Mouse (Mus musculus) embryo, embryonic 11.5 days (tissue): ENCODE data around the gene Pttg1.

Experiments used
- DNase-seq: peaks from one replicate; pipeline ENCODE4 v3.0.0-alpha.2; 2012; ENCODE audit warnings: low read depth, low spot score

Pttg1 gene

DNA sequence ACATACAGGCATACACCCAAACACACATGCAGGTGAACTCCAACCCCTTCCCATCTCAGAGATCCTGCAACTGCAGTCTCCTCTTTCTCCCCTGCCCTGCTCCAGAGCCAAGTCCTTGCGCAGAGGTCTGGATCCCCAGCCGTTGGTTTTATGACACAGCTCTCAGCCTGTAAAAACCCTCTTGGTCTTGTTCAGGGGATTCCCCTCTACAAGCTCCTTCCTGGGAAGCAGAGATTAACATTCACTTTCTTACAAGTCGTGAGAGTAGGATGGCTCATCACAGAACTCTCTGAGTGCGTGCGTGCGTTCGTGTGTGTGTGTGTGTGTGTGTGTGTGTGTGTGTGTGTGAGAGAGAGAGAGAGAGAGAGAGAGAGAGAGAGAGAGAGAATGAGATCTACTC is 15.8 kb downstream of the Pttg1 start:
- DNase-seq: no peak

DNA sequence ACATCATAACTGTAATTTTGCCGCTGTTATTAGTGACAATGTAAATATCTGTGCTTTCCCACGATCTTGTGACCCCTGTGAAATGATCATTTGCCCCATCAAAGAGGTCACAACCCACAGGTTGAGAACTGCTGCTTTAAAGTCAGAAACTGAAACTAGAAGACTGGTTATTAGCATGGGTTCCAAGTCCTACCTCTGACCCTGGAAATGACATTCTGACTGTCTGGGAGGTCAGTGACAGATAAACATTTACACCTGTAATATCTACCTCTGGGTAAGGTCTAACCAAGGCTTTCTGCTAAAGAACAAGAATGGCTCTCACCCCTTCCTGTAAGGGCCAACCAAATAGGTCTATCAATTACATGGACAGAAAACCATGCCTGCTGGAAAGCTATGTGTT is 17.2 kb downstream of the Pttg1 start:
- DNase-seq: no peak

DNA sequence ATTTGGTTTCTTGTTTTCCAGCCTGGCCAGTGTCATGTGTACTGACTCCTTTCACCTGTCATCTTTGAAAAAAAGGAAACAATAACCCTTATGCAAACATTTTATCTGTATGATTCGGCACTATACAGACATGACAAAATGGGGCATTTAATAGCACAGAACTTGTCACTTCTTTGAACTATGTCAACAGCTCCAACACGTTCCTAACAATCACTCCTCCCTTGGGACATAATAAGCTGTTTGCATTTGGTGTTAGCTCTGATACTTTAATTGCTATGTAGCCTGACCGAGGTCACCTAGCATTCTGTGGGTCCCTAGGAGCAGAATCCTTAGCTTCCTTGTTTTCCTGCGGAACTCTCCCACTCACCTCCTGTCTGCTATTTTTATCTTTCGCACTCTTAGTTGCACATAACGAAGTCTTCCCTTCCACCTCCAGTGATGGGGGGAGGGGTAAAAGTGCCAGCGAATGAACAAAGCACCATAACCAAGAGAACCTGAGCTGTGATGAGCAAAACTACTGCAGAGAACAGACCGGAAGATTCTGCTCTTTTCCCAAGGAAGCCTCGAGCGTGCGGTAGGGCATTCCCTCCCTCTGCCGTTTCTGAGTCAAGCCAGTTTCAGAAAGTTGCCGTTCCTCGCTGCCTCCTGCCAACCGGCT is 21.8 kb downstream of the Pttg1 start:
- DNase-seq: no peak

DNA sequence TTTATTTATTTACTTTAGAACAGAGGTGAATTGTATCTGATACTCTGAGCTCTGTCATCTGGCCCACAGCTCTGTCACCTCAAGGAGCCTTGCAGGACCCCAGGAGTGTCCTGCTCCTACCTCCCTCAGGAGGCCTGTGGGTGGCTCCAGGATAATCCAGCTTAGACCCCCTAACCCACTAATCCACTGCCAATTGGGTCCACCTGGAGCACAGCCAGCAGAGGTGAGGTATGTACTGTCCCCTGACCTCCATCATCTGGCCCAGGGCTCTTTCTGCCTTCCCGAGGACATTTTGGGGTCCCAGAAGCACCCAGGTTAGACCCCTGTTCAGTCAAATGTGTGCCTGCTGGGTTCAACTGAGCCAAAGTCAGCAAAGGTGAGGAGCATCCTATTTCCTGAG is 25.9 kb downstream of the Pttg1 start:
- no peak for DNase-seq

DNA sequence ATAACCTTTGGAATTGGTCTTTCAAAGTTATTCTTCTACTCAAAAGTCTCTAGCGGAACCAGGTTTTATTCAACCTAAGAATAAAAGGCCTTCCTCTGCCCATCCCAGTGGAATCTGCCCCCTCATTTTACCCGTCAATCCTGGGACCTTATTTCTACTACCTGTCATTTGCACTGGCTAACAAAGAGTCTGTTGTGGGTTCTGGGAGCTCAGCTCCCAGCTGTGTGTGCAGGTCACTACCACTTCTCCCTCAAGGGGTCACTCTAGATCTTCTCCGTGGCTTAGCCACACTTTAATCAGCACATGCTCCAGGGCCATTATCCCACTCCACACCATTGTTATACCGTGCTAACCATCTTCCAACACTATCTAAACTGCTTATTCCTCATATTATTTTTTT is 26.8 kb downstream of the Pttg1 start:
- DNase-seq: no peak

DNA sequence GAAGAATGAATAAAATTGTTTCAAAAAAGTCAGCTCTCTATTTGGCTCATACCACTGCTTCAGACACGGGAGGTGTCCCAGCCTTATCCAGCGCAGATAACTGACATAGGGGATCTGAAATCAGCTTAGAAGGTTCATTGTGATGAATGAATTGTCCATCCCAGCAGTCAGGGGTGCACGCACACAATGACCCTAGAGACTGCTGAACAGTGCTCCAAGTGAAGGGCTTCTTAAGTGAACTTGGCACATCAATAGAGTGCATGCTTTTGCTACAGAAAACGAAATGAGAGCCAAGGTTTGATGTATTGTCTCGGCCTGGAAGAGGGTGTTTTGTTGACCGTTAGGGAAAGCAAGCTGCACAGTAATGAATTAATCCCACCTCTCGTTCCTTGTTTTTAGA is 29.4 kb downstream of the Pttg1 start:
- DNase-seq: no peak

DNA sequence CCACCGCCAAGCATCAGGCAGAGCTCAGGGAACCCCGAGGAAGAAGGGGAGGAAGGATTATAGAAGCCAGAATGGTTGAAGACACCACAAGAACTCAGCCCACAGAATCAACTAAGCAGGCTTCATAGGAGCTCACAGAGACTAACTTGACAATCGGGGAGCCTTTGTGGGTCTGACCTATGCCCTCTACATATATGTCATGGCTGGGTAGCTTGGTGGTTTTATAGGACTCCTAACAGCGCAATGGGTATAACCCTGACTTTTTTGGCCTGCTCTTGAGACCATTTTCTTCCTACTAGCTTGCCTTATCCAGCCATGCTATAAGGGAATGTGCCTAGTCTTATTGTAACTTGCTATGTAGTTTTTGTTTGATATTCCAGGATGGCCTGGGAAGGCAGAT is 29.8 kb downstream of the Pttg1 start:
- no peak for DNase-seq

DNA sequence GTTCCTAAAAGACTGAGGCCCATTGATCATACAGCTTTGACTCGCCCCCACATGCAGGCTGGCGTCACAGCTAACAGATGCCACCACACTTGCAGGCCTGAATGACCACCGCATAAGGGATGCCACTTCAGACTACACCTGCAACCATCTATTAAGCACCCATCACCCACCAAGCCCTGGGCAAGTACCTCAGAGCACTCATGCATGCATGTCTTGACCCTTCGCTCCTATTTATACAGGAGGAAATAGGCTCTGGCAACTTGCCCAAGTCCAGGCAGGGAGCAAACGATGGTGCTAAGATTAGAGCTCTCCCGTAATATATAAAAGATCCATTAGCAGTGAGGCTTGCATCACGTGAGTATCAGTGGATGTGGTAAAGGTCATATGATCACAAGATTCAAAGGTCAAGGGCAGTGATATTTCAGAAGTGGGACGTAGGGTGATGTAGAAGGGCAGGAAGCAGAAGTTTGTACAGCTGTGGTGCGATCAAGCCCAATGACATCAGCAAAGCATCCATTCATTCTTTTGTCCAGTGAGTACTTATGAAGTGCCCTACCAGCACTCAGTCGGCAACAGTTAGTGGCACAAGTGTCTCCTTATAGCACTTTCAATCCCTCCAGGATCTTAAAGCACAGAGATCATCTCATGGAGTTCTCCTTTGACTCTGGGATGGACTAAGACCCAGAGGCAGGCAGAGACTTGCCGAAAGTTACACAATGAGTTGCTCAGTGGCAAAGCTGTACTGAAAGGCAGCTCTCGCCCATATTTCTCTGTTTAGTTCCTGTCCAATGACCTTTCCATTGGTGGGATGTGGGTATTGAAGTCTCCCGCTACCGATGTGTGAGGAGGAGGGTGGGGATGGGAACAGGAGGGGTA is 30.7 kb downstream of the Pttg1 start:
- no peak for DNase-seq

DNA sequence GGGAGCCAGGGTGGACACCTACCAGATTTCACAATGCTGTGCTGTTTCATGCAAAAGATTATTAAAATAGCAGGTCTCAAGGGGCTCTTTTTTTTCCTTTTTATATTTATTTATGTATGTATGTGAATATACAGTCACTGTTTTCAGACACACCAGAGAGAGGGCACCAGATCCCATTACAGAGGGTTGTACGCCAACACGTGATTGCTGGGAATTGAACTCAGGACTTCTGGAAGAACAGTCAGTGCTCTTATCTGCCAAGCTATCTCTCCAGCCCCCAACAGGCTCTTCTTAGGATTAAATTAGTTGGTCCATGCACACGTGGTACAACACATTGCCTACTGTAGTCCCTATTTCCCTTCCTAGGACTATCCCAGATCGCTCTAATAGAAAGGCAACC is 32.7 kb downstream of the Pttg1 start:
- DNase-seq: no peak

DNA sequence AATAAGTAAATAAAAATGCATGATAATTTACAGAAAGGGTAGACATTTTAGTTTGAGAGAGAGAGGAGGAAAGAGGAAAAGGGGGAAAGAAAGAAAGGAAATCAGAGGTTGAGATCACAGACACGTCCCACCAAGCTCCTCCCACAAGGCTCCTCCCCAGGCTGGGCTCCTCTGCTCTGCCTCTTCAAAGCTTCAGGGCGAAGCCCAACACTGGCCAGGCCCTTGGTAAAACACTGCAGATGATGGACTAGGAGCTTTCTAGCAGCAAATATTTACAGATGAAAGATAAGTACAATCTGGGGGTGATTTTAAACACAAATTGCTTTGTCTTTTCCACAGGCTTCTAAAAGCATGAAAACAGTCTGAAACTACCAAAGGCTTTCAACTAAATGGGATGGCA is 33.3 kb downstream of the Pttg1 start:
- no peak for DNase-seq

DNA sequence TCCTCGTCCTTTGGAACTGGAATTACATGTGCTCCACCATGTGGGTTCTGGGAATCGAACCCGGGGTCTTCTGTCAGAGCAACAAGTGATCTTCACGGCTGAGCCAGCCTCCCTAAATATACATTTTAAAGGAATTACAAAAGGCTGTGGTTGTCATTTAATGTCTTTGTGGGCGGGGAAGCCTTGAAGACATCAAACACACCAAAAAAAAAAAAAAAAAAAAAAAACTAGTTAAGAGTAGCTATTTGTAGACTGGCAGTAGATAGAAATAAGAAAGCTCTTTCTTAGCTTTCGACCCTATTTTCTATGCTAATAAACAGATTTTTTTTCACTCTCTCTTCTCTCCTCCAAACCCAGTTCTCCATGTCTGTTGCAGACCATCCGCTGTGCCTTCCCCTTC is 36.9 kb downstream of the Pttg1 start:
- DNase-seq: no peak

DNA sequence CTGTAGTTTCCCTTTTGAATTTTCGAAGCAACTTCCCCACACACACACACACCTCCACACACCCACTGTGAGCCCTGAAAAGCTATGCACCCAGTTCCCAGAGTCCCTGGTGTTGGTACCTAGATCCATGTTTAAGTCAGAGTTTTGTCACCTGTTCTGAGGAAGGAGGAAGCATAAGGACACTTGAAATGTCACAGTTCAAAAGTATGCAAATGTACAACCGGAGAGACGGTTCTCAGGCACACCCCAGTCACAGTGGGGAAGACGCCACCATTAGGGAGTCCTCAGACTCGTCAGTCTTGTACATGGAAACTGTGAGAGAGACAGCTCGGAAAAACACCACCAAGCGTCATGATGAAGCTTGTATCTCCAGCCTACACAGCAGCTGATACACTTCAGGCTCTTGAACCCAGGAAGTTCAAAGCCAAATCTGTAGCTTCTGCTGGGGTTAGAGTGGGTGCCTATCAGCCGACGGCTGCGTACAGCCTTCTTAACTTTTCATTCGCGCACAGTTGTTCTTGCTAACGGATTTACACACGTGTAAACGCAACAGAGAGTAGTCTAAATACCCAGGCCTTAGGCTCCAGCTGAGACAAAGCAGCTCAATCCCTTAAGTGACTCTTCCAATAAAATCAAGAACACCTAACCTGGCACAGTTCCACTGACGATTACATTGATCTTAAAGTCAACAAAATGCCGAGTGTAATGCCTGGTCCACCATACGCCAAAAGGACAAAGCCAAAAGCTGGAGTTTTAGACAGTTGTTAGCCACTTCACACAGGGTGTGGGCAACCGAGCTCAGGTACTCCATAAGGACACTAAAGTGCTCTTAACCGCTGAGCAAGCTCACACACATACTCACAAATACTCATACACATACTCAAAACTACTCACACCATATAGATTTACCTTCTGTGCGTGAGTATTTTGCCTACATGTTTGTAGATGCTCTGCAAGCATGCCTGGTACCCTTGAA is 37.6 kb downstream of the Pttg1 start:
- no peak for DNase-seq

DNA sequence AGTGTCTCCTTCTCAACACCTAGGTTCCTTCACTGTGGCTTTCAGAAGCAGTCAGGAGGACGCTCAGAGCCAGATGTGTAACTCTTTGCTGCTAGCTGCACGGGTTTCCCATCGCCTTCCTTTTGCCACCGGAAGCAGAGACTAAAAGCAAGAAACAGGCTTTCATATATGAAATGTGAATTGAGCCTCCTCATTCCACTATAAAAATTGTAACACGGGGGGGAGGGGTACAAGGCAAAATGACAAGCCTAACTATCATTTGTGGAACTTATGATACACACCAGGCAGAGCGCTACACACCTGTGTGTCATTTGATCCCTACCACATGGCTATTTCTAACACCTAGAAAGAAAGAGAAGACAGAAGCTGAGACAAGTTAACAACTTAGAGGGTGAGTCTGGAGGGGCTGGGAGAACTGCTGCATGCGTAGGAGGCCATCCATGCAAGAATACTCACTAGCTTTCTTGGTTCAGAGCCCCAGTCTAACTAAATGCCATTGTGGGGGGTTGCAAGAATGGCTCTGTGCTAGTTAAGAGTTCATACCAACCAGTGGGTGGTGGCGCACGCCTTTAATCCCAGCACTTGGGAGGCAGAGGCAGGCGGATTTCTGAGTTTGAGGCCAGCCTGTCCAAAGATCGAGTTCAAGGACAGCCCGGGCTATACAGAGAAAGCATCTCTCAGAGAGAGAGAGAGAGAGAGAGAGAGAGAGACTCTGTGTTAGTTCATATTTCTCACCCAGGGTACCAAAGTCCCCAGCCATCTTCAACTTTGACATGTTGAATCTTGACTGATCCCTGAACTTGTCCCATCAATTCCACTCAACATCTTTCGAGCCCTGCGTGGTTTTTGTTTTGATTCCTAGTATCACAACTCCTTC is 38.8 kb downstream of the Pttg1 start:
- DNase-seq: no peak

DNA sequence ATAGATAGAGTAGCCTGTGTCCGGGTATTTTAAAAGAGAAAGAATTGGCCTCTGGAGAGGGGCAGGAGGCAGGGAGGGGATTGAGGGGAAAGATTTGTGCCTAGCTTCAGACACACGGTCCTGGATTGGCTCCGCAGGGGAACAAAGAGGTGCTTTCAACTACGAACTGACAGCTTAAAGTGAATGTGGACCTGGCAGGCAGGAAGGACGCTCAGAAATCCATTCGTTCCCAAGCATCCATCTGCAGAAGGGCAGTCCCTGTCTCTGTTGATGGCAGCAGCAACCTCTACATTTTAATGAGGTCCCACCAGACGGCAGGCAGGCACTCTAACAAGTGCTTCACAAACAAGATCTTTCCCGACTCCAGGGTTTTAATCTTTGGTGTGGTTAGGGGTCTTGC is 40.3 kb downstream of the Pttg1 start:
- peak; percentile 4 for DNase-seq

DNA sequence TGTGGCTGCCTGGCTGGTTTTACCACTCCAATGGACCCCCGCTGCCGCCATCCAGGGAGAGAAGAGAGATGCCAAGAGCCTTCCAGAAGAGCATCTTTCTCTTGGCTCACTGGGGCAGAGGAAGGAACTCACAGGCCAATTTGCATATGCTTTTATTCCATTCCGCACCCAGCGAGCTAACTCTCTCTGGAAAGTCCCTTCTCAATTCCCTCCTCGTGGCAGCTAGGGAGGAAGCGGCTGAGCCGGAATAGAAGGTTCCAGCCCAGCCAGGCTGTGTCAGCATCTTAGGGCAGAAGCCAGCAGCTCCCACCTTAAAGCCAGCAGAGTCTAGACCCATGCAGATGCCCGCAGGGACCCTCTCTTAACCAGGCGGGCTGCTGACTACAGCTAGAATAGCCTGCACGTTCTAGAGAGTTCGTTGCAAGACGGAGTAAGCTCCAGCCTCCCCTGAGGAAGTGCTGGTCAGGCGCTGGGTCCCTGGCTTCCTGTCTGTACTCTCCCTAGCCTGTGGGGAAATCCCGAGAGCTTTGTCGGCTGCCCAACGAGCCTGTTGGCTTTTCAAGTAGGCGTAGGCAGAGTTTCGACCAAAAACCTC is 40.9 kb downstream of the Pttg1 start:
- peak; percentile 20 for DNase-seq

DNA sequence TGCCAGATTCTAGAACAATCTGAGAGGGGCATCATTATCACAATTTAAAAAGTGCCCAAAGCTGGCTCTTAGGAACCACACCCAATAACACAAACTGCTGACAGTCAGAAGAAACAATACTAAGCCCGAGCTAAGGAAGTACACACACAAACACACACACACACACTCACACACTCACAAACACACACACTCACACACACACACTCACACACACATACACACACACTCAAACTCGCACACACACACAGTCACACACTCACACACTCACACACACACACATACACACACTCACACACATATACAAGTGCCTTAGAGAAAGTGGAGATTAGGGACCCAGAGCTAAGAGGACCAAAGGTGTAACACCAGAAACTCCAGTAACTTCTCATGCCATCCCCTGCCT is 42.5 kb downstream of the Pttg1 start:
- DNase-seq: no peak

DNA sequence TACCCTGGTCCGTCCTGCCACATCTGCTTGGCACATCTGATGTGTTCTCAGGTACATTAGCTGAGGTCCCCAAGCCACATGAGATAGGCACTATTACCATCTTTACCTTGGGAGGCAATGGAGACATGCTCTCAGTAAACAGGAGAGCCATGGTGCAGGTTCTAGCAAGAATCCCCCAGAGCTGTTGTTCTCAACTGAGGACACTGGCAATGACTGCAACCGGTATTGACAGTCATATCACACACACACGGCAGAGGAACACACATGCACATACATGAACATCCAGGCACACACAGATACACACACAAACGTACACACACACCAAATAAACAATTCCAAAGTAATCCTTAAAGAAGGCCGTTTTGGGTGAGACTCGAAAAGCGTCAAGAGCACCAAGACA is 45.1 kb downstream of the Pttg1 start:
- no peak for DNase-seq

DNA sequence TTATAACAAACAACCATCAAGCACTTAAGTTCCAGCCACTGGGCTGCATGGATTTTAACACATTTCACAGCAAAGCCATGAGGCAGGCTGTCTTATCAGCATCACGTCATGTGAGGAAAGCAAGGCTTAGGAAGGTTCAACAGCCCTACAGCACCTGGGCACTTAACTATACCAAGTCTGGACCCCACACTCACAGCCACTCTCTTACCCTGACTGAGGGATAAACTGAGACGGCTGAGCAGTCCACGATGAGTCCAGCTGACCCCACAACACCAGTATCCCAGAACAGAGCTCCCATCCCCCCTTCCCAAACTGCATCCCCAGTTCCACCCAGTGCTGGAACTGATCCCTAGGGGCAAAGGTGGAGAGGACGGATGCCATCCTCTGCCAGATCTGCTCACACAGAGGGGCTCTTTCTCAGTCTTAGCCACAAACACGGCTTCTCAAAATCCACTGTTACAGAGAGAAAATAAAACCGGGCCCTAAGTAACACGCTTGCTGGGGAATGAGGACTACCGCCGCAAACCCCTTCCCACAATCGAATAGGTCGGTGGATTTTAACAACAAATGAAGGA is 46.1 kb downstream of the Pttg1 start:
- no peak for DNase-seq

DNA sequence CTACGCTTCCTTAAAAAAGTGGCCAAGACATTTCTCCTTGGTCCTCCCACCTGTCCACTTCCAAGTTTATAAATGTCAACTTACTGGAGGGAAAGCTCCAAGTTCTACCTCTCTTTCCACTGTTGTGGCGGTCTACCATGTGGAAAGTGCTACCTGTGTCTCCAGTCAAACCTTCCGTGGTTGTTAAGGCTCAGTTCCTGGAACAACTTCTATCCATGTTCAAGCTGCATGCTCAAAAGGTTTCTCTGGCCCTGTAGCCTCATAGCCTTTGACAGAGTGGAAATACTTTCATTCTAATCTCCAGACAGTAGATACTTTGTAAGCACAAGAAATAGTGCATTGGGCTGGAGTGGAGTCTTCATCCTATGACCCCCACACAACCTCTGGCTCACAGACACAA is 46.6 kb downstream of the Pttg1 start:
- no peak for DNase-seq

DNA sequence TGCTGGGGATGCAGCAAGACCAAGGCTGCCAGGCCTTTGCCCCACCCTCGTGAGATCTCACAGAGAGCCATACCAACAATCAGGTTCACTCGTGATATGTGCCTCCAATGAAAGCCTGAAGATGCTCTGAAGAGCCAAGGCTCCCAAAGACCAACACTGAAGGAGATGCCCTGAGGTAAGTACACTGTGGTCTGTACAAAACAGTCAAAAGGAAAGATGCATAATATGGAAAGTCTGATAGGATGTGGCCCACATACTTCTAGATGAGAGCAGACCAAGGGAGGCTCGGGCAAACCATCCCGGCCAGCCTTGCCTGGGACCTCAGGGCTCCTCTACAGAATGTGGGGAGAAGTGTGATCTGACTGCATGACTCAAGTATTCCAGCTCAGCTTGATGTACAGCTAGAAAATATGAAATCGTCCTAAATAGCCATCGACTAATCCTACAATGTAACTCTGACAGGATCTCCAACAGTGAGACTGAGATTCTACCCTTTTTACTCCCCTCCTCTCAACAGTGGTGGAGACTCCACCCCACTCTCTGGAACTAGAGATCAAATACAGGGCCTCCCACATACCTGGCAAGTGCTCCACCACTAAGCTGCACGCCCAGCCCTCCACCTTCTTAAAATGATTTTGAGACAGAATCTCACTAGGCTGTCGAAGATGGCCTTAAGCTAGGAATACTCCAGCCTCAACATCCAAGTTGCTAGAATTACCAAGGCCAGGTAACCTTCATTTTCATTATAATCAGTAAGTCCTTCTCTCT is 48.8 kb downstream of the Pttg1 start:
- no peak for DNase-seq
